Mouse (Mus musculus) neural tube, postnatal 0 days (tissue): Measurements from ENCODE around the gene Psmd4. TPM values are rescaled to one million over a fixed set of nuclear protein-coding genes. Genes with fewer than 3 reads are reported as not detected.

Experiments used
- microRNA-seq: library from miRNA; unstranded; fragments of <30 nt; microRNA quantifications from one replicate; pipeline ENCODE4, GENCODE M21; 2016
- polyA plus RNA-seq: library from polyadenylated mRNA; unstranded; fragments of >200 nt; fragmentation: Nextera tagmentation; extraction: Ambion mirVana; gene quantifications from 2 replicates; pipeline ENCODE4 v1.2.1, GENCODE M21; 2015

Gene Psmd4
- polyA plus RNA-seq, result 248 and 269 TPM in 2 replicates

GRCm38 (mm10) chr3:95042166-95042837 is at the start of gene Psmd4:
Psmd4 (minus strand) TSS chr3:95042614.

DNA sequence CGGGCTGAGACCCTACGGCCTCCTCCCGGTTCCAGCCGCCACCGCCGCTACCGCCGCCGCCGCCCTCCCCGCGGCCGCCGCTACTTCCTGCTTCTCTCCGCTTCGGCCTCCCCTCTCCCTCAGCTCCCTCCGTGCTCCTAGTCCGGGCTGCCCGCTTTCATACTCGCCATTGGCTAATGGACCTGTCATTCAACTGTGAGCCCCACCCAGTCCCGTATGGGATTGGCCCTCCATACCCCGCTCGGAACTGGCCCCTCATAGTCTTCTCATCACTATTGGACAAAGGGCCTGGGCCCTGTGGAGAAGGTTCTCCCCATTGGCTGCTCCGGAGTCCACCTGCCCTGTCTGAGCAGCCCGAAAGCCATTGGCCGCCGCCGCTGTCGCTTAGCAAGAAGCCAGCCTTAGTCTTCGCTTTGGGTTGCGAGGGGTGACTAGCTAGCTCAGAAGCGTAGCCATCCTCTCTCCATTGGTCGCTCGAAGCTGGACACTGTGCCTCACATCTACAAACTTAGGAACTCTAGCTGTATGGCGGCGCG is 27.0 kb downstream of the Psmd4 start, which contains the start of gene Zfp687:
Zfp687 (minus strand) TSS at position 112 of the 536 bp plus-strand sequence.

Small RNAs within 50 kb of the gene (microRNA-seq; reads per million reads assigned to microRNA genes)
- not detected for gene Mir7013

Other genes with a start within 250 kb of the Psmd4 start
- gene Pogz, start 205.0 kb downstream of the Psmd4 start, polyA plus RNA-seq, result 13.9 and 15.4 TPM in 2 replicates
- gene Psmb4, start 155.7 kb downstream of the Psmd4 start, polyA plus RNA-seq, result 352 and 413 TPM in 2 replicates
- 22.5 and 24.6 TPM in 2 replicates for gene Selenbp1, start 109.6 kb downstream of the Psmd4 start, polyA plus RNA-seq
- gene Rfx5, start 88.5 kb downstream of the Psmd4 start, polyA plus RNA-seq, result 6.8 and 7.1 TPM in 2 replicates
- 15.1 and 17.7 TPM in 2 replicates for gene Pi4kb, start 67.9 kb downstream of the Psmd4 start, polyA plus RNA-seq
- gene Zfp687, start 27.2 kb downstream of the Psmd4 start, polyA plus RNA-seq, result 13.1 and 15.2 TPM in 2 replicates
- gene Pip5k1a, start 64.3 kb upstream of the Psmd4 start, polyA plus RNA-seq, result 10.7 and 10.9 TPM in 2 replicates
- 89.2 and 101 TPM in 2 replicates for gene Vps72, start 68.4 kb upstream of the Psmd4 start, polyA plus RNA-seq
- 0.50 and 0.79 TPM in 2 replicates for gene Tmod4, start 81.9 kb upstream of the Psmd4 start, polyA plus RNA-seq
- gene Scnm1, start 91.4 kb upstream of the Psmd4 start, polyA plus RNA-seq, result 78.6 and 80.8 TPM in 2 replicates
- gene Lysmd1, start 91.5 kb upstream of the Psmd4 start, polyA plus RNA-seq, result 41.0 and 41.2 TPM in 2 replicates
- 4.7 and 4.8 TPM in 2 replicates for gene Tnfaip8l2, start 99.7 kb upstream of the Psmd4 start, polyA plus RNA-seq
- gene Sema6c, start 117.8 kb upstream of the Psmd4 start, polyA plus RNA-seq, result 14.0 and 15.0 TPM in 2 replicates
- 2.5 and 2.6 TPM in 2 replicates for gene Gabpb2, start 175.3 kb upstream of the Psmd4 start, polyA plus RNA-seq
- 53.0 and 55.2 TPM in 2 replicates for gene Cdc42se1, start 186.1 kb upstream of the Psmd4 start, polyA plus RNA-seq
- gene Mllt11, start 189.6 kb upstream of the Psmd4 start, polyA plus RNA-seq, result 348 and 378 TPM in 2 replicates
- gene Gm128, start 199.0 kb upstream of the Psmd4 start, polyA plus RNA-seq, result 0.22 TPM in 1 of 2 replicates, not detected in the other
- not detected in 2 replicates for gene Bnipl, start 208.6 kb upstream of the Psmd4 start, polyA plus RNA-seq
- 31.0 and 32.1 TPM in 2 replicates for gene Mindy1, start 238.7 kb upstream of the Psmd4 start, polyA plus RNA-seq
- 47.1 and 55.4 TPM in 2 replicates for gene Prune1, start 239.5 kb upstream of the Psmd4 start, polyA plus RNA-seq